Mouse (Mus musculus) lung, embryonic 14.5 days (tissue): ENCODE measurements around the gene Rundc3b. TPM values are rescaled to one million over a fixed set of nuclear protein-coding genes. Genes with fewer than 3 reads are reported as not detected.

ENCODE experiments used
- ATAC-seq: fragments of 200-750 bp; cut with Nextera tagmentation; 2 replicates; pipeline ENCODE4 v1.8.0; 2017; ENCODE audit warnings: mild to moderate bottlenecking, moderate TSS enrichment, moderate library complexity; ENCODE audit not compliant: insufficient read depth
- DNase-seq: peaks from one replicate; pipeline ENCODE4 v3.0.0-alpha.2; 2015
- H3K27ac ChIP-seq: fragments of 300-500 bp; sonication (generic); 2 replicates; pipeline ENCODE4 v1.5.1; 2014; ENCODE audit warnings: low read depth, mild to moderate bottlenecking, moderate library complexity
- H3K27me3 ChIP-seq: fragments of 300-500 bp; sonication (generic); 2 replicates; pipeline ENCODE4 v1.6.1; 2014; ENCODE audit warnings: low read length, control low read depth; ENCODE audit not compliant: insufficient read depth
- H3K36me3 ChIP-seq: fragments of 300-500 bp; sonication (generic); 2 replicates; pipeline ENCODE4 v1.6.1; 2014; ENCODE audit warnings: control low read depth; ENCODE audit not compliant: insufficient read depth
- H3K4me1 ChIP-seq: fragments of 300-500 bp; sonication (generic); 2 replicates; pipeline ENCODE4 v1.6.1; 2014; ENCODE audit warnings: antibody characterized with exemption, control low read depth; ENCODE audit not compliant: insufficient read depth
- H3K4me2 ChIP-seq: fragments of 300-500 bp; sonication (generic); 2 replicates; pipeline ENCODE4 v1.6.1; 2014; ENCODE audit warnings: mild to moderate bottlenecking
- H3K4me3 ChIP-seq: fragments of 300-500 bp; sonication (generic); 2 replicates; pipeline ENCODE4 v1.5.1; 2014; ENCODE audit warnings: low read depth, low read length
- H3K9ac ChIP-seq: fragments of 300-500 bp; sonication (generic); 2 replicates; pipeline ENCODE4 v1.6.1; 2014
- H3K9me3 ChIP-seq: fragments of 300-500 bp; sonication (generic); 2 replicates; pipeline ENCODE4 v1.6.1; 2016; ENCODE audit warnings: low read depth, low read length, control low read depth
- CTCF ChIP-seq: IDR thresholded peaks from 2 replicates; pipeline ENCODE4 v1.5.1; 2016; ENCODE audit warnings: antibody characterized with exemption, low read depth
- WGBS: fragments of 180-500 bp; shearing (Covaris S2); extraction: QIAGEN DNeasy Blood & Tissue Kit; methylation state at CpG from one replicate; pipeline ENCODE4 v1.1.7; 2014; 5-methylcytosine and 5-hydroxymethylcytosine counted together
- polyA plus RNA-seq: library from polyadenylated mRNA; unstranded; fragments of >200 nt; fragmentation: Nextera tagmentation; extraction: Ambion mirVana; gene quantifications from 2 replicates; pipeline ENCODE4 v1.2.1, GENCODE M21; 2014

Rundc3b gene
- polyA plus RNA-seq, 1 experiment from 2014 or later: 2.1 TPM

GRCm38 (mm10) chr5:8487989-8488700 lies 134.6 kb downstream of the Rundc3b start:
- H3K36me3 ChIP-seq: no peaks in the 10 kb centered on the region
- no peaks in the 10 kb centered on the region for H3K9me3 ChIP-seq
- H3K4me2 ChIP-seq: no peak overlapping the region
- DNase-seq (no peak), ATAC-seq (no peak)
- H3K9ac ChIP-seq: no peak overlapping the region
- WGBS: 65% methylated on average over 4 of the region's 4 CpGs
- H3K4me3 ChIP-seq: no peak overlapping the region
- H3K4me1 ChIP-seq: no peaks in the 10 kb centered on the region
- no peaks in the 10 kb centered on the region for H3K27me3 ChIP-seq
- TF ChIP-seq CTCF: no peak
- no peak overlapping the region for H3K27ac ChIP-seq

- no peak overlapping the region for H3K9ac ChIP-seq
- H3K27me3 ChIP-seq: no peaks in the 10 kb centered on the region
- H3K4me2 ChIP-seq: no peak overlapping the region
- H3K36me3 ChIP-seq: no peaks in the 10 kb centered on the region
- H3K9me3 ChIP-seq: no peaks in the 10 kb centered on the region
- no peaks in the 10 kb centered on the region for H3K4me1 ChIP-seq
- H3K4me3 ChIP-seq: no peak overlapping the region
- no peak overlapping the region for H3K27ac ChIP-seq
- ATAC-seq (no peak), DNase-seq (no peak)
- 81% methylated on average over 5 of the region's 5 CpGs for WGBS
- no peak for TF ChIP-seq CTCF
These were observed 166.2 kb downstream of the Rundc3b start for GRCm38 (mm10) chr5:8456561-8456960.

- Histone ChIP-seq H3K27me3 (no peaks in the 10 kb centered on the region), H3K4me2 (no peak overlapping the region), H3K9me3 (no peaks in the 10 kb centered on the region), H3K9ac (no peak overlapping the region), H3K27ac (no peak overlapping the region), H3K4me3 (no peak overlapping the region), H3K36me3 (no peaks in the 10 kb centered on the region), H3K4me1 (no peaks in the 10 kb centered on the region)
- TF ChIP-seq CTCF: no peak
- DNase-seq (no peak), ATAC-seq (no peak)
These were observed 167.2 kb downstream of the Rundc3b start for GRCm38 (mm10) chr5:8455565-8455964.

Other genes with a start within 250 kb of the Rundc3b start
- 68.3 and 71.6 TPM in 2 replicates for gene Dbf4, start 200.2 kb downstream of the Rundc3b start, polyA plus RNA-seq
- 12.3 and 14.4 TPM in 2 replicates for gene Slc25a40, start 200.1 kb downstream of the Rundc3b start, polyA plus RNA-seq
- 1.5 and 1.7 TPM in 2 replicates for gene Abcb1a, start 37.1 kb upstream of the Rundc3b start, polyA plus RNA-seq
- gene Abcb1b, start 175.2 kb upstream of the Rundc3b start, polyA plus RNA-seq: 1.2 and 1.7 TPM in 2 replicates